Mouse (Mus musculus) embryonic facial prominence, embryonic 11.5 days (tissue): Measurements from ENCODE around the gene Mast4. TPM values are rescaled to one million over a fixed set of nuclear protein-coding genes. Genes with fewer than 3 reads are reported as not detected.

Experiments
- ATAC-seq: fragments of 200-750 bp; cut with Nextera tagmentation; replicated peaks from 2 replicates; pipeline ENCODE4 v1.8.0; 2017; ENCODE audit warnings: low read depth; ENCODE audit not compliant: insufficient number of reproducible peaks, low FRiP score, low TSS enrichment
- DNase-seq: peaks from one replicate; pipeline ENCODE4 v3.0.0-alpha.2; 2015; ENCODE audit warnings: low spot score
- H3K27ac ChIP-seq: fragments of 300-500 bp; sonication (generic); replicated peaks from 2 replicates; pipeline ENCODE4 v1.5.1; 2014; ENCODE audit warnings: mild to moderate bottlenecking, low read depth, low read length, control low read depth
- H3K27me3 ChIP-seq: fragments of 300-500 bp; sonication (generic); 2 replicates; pipeline ENCODE4 v1.6.1; 2014; ENCODE audit warnings: mild to moderate bottlenecking, low read length, moderate library complexity, mixed read lengths; ENCODE audit not compliant: control insufficient read depth, insufficient read depth
- H3K36me3 ChIP-seq: fragments of 300-500 bp; sonication (generic); replicated peaks from 2 replicates; pipeline ENCODE4 v1.6.1; 2014; ENCODE audit warnings: low read depth, mild to moderate bottlenecking, low read length, moderate library complexity, mixed read lengths; ENCODE audit not compliant: control insufficient read depth, insufficient read depth
- H3K4me1 ChIP-seq: fragments of 300-500 bp; sonication (generic); 2 replicates; pipeline ENCODE4 v1.6.1; 2014; ENCODE audit warnings: low read length, mixed read lengths; ENCODE audit not compliant: control insufficient read depth, insufficient read depth
- H3K4me2 ChIP-seq: fragments of 300-500 bp; sonication (generic); 2 replicates; pipeline ENCODE4 v1.6.1; 2014; ENCODE audit warnings: low read depth, mild to moderate bottlenecking, control low read depth, low read length, moderate library complexity
- H3K4me3 ChIP-seq: fragments of 300-500 bp; sonication (generic); 2 replicates; pipeline ENCODE4 v1.5.1; 2014; ENCODE audit warnings: low read depth, low read length, control low read depth
- H3K9ac ChIP-seq: fragments of 300-500 bp; sonication (generic); replicated peaks from 2 replicates; pipeline ENCODE4 v1.6.1; 2014; ENCODE audit warnings: mild to moderate bottlenecking, control low read depth, low read length
- H3K9me3 ChIP-seq: fragments of 300-500 bp; sonication (generic); replicated peaks from 2 replicates; pipeline ENCODE4 v1.6.1; 2016; ENCODE audit warnings: mild to moderate bottlenecking, low read length, inconsistent platforms, mixed read lengths; ENCODE audit not compliant: control insufficient read depth
- WGBS: fragments of 180-500 bp; shearing (Covaris S2); extraction: QIAGEN DNeasy Blood & Tissue Kit; methylation state at CpG from one replicate; pipeline ENCODE4 v1.1.7; 2014; 5-methylcytosine and 5-hydroxymethylcytosine counted together
- polyA plus RNA-seq: library from polyadenylated mRNA; unstranded; fragments of >200 nt; fragmentation: Nextera tagmentation; extraction: Ambion mirVana; gene quantifications from 2 replicates; pipeline ENCODE4 v1.2.1, GENCODE M21; 2014

Mast4 gene
- polyA plus RNA-seq, 1 experiment from 2014 or later: 17.1 TPM

GRCm38 (mm10) chr13:103253077-103253476, 81.2 kb downstream of the Mast4 start:
- H3K27ac ChIP-seq: no peak overlapping the region
- no peak overlapping the region for H3K4me3 ChIP-seq
- H3K9me3 ChIP-seq: no peaks in the 10 kb centered on the region
- H3K9ac ChIP-seq: no peak overlapping the region
- ATAC-seq (no peak), DNase-seq (no peak)
- H3K27me3 ChIP-seq: no peaks in the 10 kb centered on the region
- no peaks in the 10 kb centered on the region for H3K4me1 ChIP-seq
- H3K4me2 ChIP-seq: no peak overlapping the region
- H3K36me3 ChIP-seq: no peaks in the 10 kb centered on the region
- WGBS: 96% methylated on average over 6 of the region's 6 CpGs

- no peaks in the 10 kb centered on the region for H3K4me1 ChIP-seq
- no peak overlapping the region for H3K4me2 ChIP-seq
- ATAC-seq: peak; percentile 76
- no peak overlapping the region for H3K9ac ChIP-seq
- no peaks in the 10 kb centered on the region for H3K36me3 ChIP-seq
- H3K9me3 ChIP-seq: no peaks in the 10 kb centered on the region
- peak; percentile 9 for DNase-seq
- H3K27ac ChIP-seq: no peak overlapping the region
- H3K4me3 ChIP-seq: no peak overlapping the region
- no peaks in the 10 kb centered on the region for H3K27me3 ChIP-seq
- 27% methylated on average over 14 of the region's 14 CpGs for WGBS
Observed at GRCm38 (mm10) chr13:103248102-103249054, 85.9 kb downstream of the Mast4 start.

GRCm38 (mm10) chr13:103246973-103247718, 87.2 kb downstream of the Mast4 start:
- Histone ChIP-seq H3K36me3 (no peaks in the 10 kb centered on the region), H3K9me3 (no peaks in the 10 kb centered on the region), H3K9ac (no peak overlapping the region), H3K4me3 (no peak overlapping the region), H3K4me1 (no peaks in the 10 kb centered on the region), H3K27ac (no peak overlapping the region), H3K27me3 (no peaks in the 10 kb centered on the region), H3K4me2 (no peak overlapping the region)
- ATAC-seq (no peak), DNase-seq (no peak)
- WGBS: 81% methylated on average over 5 of the region's 5 CpGs

- Histone ChIP-seq H3K9me3 (no peaks in the 10 kb centered on the region), H3K27me3 (no peaks in the 10 kb centered on the region), H3K9ac (no peak overlapping the region), H3K36me3 (no peaks in the 10 kb centered on the region), H3K4me3 (no peak overlapping the region), H3K4me2 (no peak overlapping the region), H3K27ac (no peak overlapping the region), H3K4me1 (no peaks in the 10 kb centered on the region)
- ATAC-seq (no peak), DNase-seq (no peak)
- 89% methylated on average over 5 of the region's 5 CpGs for WGBS
Observed at GRCm38 (mm10) chr13:103245431-103245830, 88.9 kb downstream of the Mast4 start.

GRCm38 (mm10) chr13:103244053-103244452, 90.2 kb downstream of the Mast4 start:
- H3K4me2 ChIP-seq: no peak overlapping the region
- no peak overlapping the region for H3K9ac ChIP-seq
- no peak overlapping the region for H3K27ac ChIP-seq
- 71% methylated on average over 4 of the region's 4 CpGs for WGBS
- ATAC-seq (no peak), DNase-seq (no peak)
- H3K27me3 ChIP-seq: no peaks in the 10 kb centered on the region
- H3K4me3 ChIP-seq: no peak overlapping the region
- H3K4me1 ChIP-seq: no peaks in the 10 kb centered on the region
- no peaks in the 10 kb centered on the region for H3K36me3 ChIP-seq
- H3K9me3 ChIP-seq: no peaks in the 10 kb centered on the region

- DNase-seq (no peak), ATAC-seq (no peak)
- Histone ChIP-seq H3K4me3 (no peak overlapping the region), H3K4me1 (no peaks in the 10 kb centered on the region), H3K9ac (no peak overlapping the region), H3K27me3 (no peaks in the 10 kb centered on the region), H3K9me3 (no peaks in the 10 kb centered on the region), H3K36me3 (no peaks in the 10 kb centered on the region), H3K4me2 (no peak overlapping the region), H3K27ac (no peak overlapping the region)
- 91% methylated on average over 4 of the region's 4 CpGs for WGBS
Observed at GRCm38 (mm10) chr13:103241092-103241491, 93.2 kb downstream of the Mast4 start.

- WGBS: 93% methylated on average over 8 of the region's 8 CpGs
Observed at GRCm38 (mm10) chr13:103239654-103240053, 94.6 kb downstream of the Mast4 start.

More at GRCm38 (mm10) chr13:103239654-103240053, 94.6 kb downstream of the Mast4 start:
- no peak for DNase-seq
- H3K4me2 ChIP-seq: no peak overlapping the region
- H3K27me3 ChIP-seq: no peaks in the 10 kb centered on the region
- H3K4me3 ChIP-seq: no peak overlapping the region
- no peak for ATAC-seq
- H3K9ac ChIP-seq: no peak overlapping the region
- no peaks in the 10 kb centered on the region for H3K36me3 ChIP-seq
- no peaks in the 10 kb centered on the region for H3K4me1 ChIP-seq
- H3K27ac ChIP-seq: no peak overlapping the region
- no peaks in the 10 kb centered on the region for H3K9me3 ChIP-seq
